Comparison of ENCODE assay signal across 12 mouse cellular contexts in genomic region chr5:77267957-77268624, GRCm38 (mm10). TPM values are rescaled to one million over a fixed set of nuclear protein-coding genes. Genes with fewer than 3 reads are reported as not detected.
DNase-seq lines count a peak whose midpoint lies in the region; ATAC-seq and TF ChIP-seq lines count a peak whose summit lies in the region.
"Had no signal": no experiment of that assay in that cellular context is flagged by ENCODE, and none has a peak within 500 bp of the region (broad histone marks: within the 10 kb centered on the region; RNA-seq: fewer than 3 reads in every experiment).

No protein-coding gene starts in this region.

- WGBS in heart, embryonic 14.5 days = 94% methylated on average over 30 of the region's 30 CpGs
- 92% methylated on average over 30 of the region's 30 CpGs for WGBS in forebrain, embryonic 14.5 days

- peak overlapping the region; percentile 59; the same call in 1 of the 2 replicates for H3K4me2 ChIP-seq in heart, embryonic 14.5 days (ENCODE audit: low read length)
- peak overlapping the region; percentile 81; the same call in 1 of the 2 replicates for H3K4me2 ChIP-seq in forebrain, embryonic 14.5 days (ENCODE audit: low read length)

- H3K4me1 ChIP-seq in heart, embryonic 14.5 days (ENCODE audit: control insufficient read depth in 2 of 2, insufficient read depth in 2 of 2, low read length in 2 of 2) = peaks cover 7 to 10% of the 10 kb centered on the region in 2 experiments; a peak in 3 of 4 replicates
- peaks cover 46% of the 10 kb centered on the region for H3K4me1 ChIP-seq in megakaryocyte, embryonic 14.5 days
- peaks cover 5 to 12% of the 10 kb centered on the region in 2 experiments; a peak in 1 of 4 replicates for H3K4me1 ChIP-seq in ES-E14 (ENCODE audit: control insufficient read depth in 2 of 2, insufficient read depth in 2 of 2, low read length in 2 of 2, poor library complexity in 1 of 2)
- no peaks in the 10 kb centered on the region; the same call in 1 of the 2 replicates for H3K4me1 ChIP-seq in forebrain, embryonic 14.5 days (ENCODE audit: control insufficient read depth, insufficient read depth, low read length)

- no peak for ATAC-seq in heart, embryonic 14.5 days (ENCODE audit: insufficient number of reproducible peaks, insufficient read depth, low FRiP score, low read depth)
- no peak for ATAC-seq in megakaryocyte, adult 5-6 weeks (ENCODE audit: poor library complexity, severe bottlenecking)
- no peak for ATAC-seq in forebrain, embryonic 14.5 days

- in situ Hi-C loops in ES-E14 (cut with MboI; ENCODE audit: low sequenced_read_pairs in 2 of 2, unreplicated experiment in 2 of 2) = no loop called here

- H3K9ac ChIP-seq in heart, embryonic 14.5 days (ENCODE audit: low read length) = no peak overlapping the region
- H3K9ac ChIP-seq in ES-E14 (ENCODE audit: insufficient read depth, low read depth, low read length, poor library complexity, severe bottlenecking) = peak overlapping the region; percentile 84
- no peak overlapping the region for H3K9ac ChIP-seq in forebrain, embryonic 14.5 days (ENCODE audit: low read length)

- no peak overlapping the region for H3K27ac ChIP-seq in heart, embryonic 14.5 days (replicated peaks in 1 of 2; ENCODE audit: control insufficient read depth in 1 of 2, insufficient read depth in 1 of 2, low read depth in 2 of 2, low read length in 2 of 2)
- peak overlapping the region; percentile 41; the same call in 1 of the 2 replicates for H3K27ac ChIP-seq in ES-E14 (ENCODE audit: insufficient read depth, low read depth, low read length, poor library complexity, severe bottlenecking)
- H3K27ac ChIP-seq in forebrain, embryonic 14.5 days (ENCODE audit: low read depth, low read length) = no peak overlapping the region

- peaks cover 50% of the 10 kb centered on the region for H3K36me3 ChIP-seq in heart, embryonic 14.5 days (ENCODE audit: control insufficient read depth, insufficient read depth, low read length)
- H3K36me3 ChIP-seq in megakaryocyte, embryonic 14.5 days (replicated peaks; ENCODE audit: low read length) = peaks cover 48% of the 10 kb centered on the region
- peaks cover 35% of the 10 kb centered on the region for H3K36me3 ChIP-seq in ES-E14 (ENCODE audit: control insufficient read depth, insufficient read depth, low read length, poor library complexity, severe bottlenecking)
- H3K36me3 ChIP-seq in forebrain, embryonic 14.5 days (ENCODE audit: control insufficient read depth, insufficient read depth, low read length) = peaks cover 27% of the 10 kb centered on the region; the same call in 1 of the 2 replicates

- no peaks in the 10 kb centered on the region for H3K27me3 ChIP-seq in heart, embryonic 14.5 days (ENCODE audit: control insufficient read depth, insufficient read depth, low read length)
- no peaks in the 10 kb centered on the region for H3K27me3 ChIP-seq in megakaryocyte, embryonic 14.5 days (replicated peaks)
- H3K27me3 ChIP-seq in forebrain, embryonic 14.5 days (replicated peaks; ENCODE audit: control insufficient read depth, insufficient read depth, low read length) = no peaks in the 10 kb centered on the region

- no peak overlapping the region for H3K4me3 ChIP-seq in heart, embryonic 14.5 days (ENCODE audit: control insufficient read depth in 1 of 2, insufficient read depth in 1 of 2, low read depth in 1 of 2, low read length in 2 of 2)
- H3K4me3 ChIP-seq in megakaryocyte, embryonic 14.5 days (replicated peaks) = peak overlapping the region; percentile 80
- H3K4me3 ChIP-seq in ES-E14 (ENCODE audit: insufficient read depth in 1 of 2, low read depth in 1 of 2, low read length in 2 of 2, poor library complexity in 1 of 2, severe bottlenecking in 1 of 2) = peak overlapping the region; percentile 97 to 99
- H3K4me3 ChIP-seq in forebrain, embryonic 14.5 days (ENCODE audit: low read depth, low read length) = no peak overlapping the region

- no peak for DNase-seq in heart, postnatal 4 days
- no peak for DNase-seq in ES-E14 (ENCODE audit: low read depth, low spot score)
- DNase-seq in forebrain, embryonic 14.5 days (ENCODE audit: low spot score) = no peak
- DNase-seq in gastrocnemius, postnatal 10 days = no peak
- no peak for DNase-seq in layer of hippocampus, postnatal 36 days
- DNase-seq: cerebellum, adult 18-20 months; kidney, postnatal 25 days had no signal

- H3K9me3 ChIP-seq in heart, embryonic 14.5 days (ENCODE audit: control insufficient read depth, low read length) = no peaks in the 10 kb centered on the region
- H3K9me3 ChIP-seq in megakaryocyte, embryonic 14.5 days = no peaks in the 10 kb centered on the region
- no peaks in the 10 kb centered on the region for H3K9me3 ChIP-seq in ES-E14 (ENCODE audit: control insufficient read depth, insufficient read depth, low read depth, low read length)
- no peaks in the 10 kb centered on the region for H3K9me3 ChIP-seq in forebrain, embryonic 14.5 days (replicated peaks; ENCODE audit: control insufficient read depth, low read length)

TF ChIP-seq in ES-E14, 5 proteins besides CTCF, POLR2A, EP300 and RAD21:
- TF ChIP-seq MAFK (IDR thresholded peaks at IDR 0.05; ENCODE audit: insufficient read depth, low read depth, low read length) (no peak), HCFC1 (IDR thresholded peaks at IDR 0.05; ENCODE audit: borderline replicate concordance, insufficient read depth, low read length) (0 out of 2 replicates have a peak, but pooled peaks have one; percentile 34), ZNF384 (IDR thresholded peaks at IDR 0.05; ENCODE audit: low read depth, low read length) (no peak)

RNA-seq across cellular contexts. Expression of gene Rest, which starts 2.8 kb away (rescaled TPM):
- 26.1 and 26.7 TPM in 2 replicates for polyA plus RNA-seq in heart, embryonic 14.5 days (2014; fragmentation: Nextera tagmentation; extraction: Ambion mirVana)
- total RNA-seq in heart, postnatal 4 days (2021) = 10 to 100 TPM; 33.2 to 34.3 TPM
- polyA plus RNA-seq in megakaryocyte, embryonic 14.5 days (2012; ENCODE audit: insufficient read depth, low replicate concordance) = 3.7 and 6.7 TPM in 2 replicates
- 19.9 and 21.1 TPM in 2 replicates for total RNA-seq in megakaryocyte, adult 5-6 weeks (2015)
- total RNA-seq in megakaryocyte, adult 5-6 weeks (2017) = 31.5 and 37.9 TPM in 2 replicates
- total RNA-seq in ES-E14 (2012; rRNA removed) = 108 and 120 TPM in 2 replicates
- 7.4 and 7.5 TPM in 2 replicates for polyA plus RNA-seq in forebrain, embryonic 14.5 days (2014; fragmentation: Nextera tagmentation; extraction: Ambion mirVana)
- total RNA-seq in gastrocnemius, postnatal 10 days (2021) = 10 to 100 TPM; 14.4 to 17.1 TPM
- total RNA-seq in layer of hippocampus, postnatal 36 days (2021) = 1 to 10 TPM; 4.1 to 4.4 TPM

RNA-seq across cellular contexts. Expression of gene Noa1, which starts 41.8 kb away (rescaled TPM):
- polyA plus RNA-seq in heart, embryonic 14.5 days (2014; fragmentation: Nextera tagmentation; extraction: Ambion mirVana) = 17.0 and 17.3 TPM in 2 replicates
- 10 to 100 TPM; 14.3 to 14.7 TPM for total RNA-seq in heart, postnatal 4 days (2021)
- 14.4 and 14.9 TPM in 2 replicates for polyA plus RNA-seq in megakaryocyte, embryonic 14.5 days (2012; ENCODE audit: insufficient read depth, low replicate concordance)
- 18.0 and 24.7 TPM in 2 replicates for total RNA-seq in megakaryocyte, adult 5-6 weeks (2015)
- 10.2 and 15.8 TPM in 2 replicates for total RNA-seq in megakaryocyte, adult 5-6 weeks (2017)
- 19.6 and 30.8 TPM in 2 replicates for total RNA-seq in ES-E14 (2012; rRNA removed)
- 30.2 and 35.7 TPM in 2 replicates for polyA plus RNA-seq in forebrain, embryonic 14.5 days (2014; fragmentation: Nextera tagmentation; extraction: Ambion mirVana)
- 10 to 100 TPM; 13.7 to 14.9 TPM for total RNA-seq in gastrocnemius, postnatal 10 days (2021)
- 10 to 100 TPM; 23.2 to 26.5 TPM for total RNA-seq in layer of hippocampus, postnatal 36 days (2021)

RNA-seq across cellular contexts. Expression of gene Polr2b, which starts 41.9 kb away (rescaled TPM):
- polyA plus RNA-seq in heart, embryonic 14.5 days (2014; fragmentation: Nextera tagmentation; extraction: Ambion mirVana) = 40.0 and 40.3 TPM in 2 replicates
- 10 to 100 TPM; 35.3 to 37.2 TPM for total RNA-seq in heart, postnatal 4 days (2021)
- polyA plus RNA-seq in megakaryocyte, embryonic 14.5 days (2012; ENCODE audit: insufficient read depth, low replicate concordance) = 0.39 and 1.0 TPM in 2 replicates
- total RNA-seq in megakaryocyte, adult 5-6 weeks (2015) = 60.9 and 79.2 TPM in 2 replicates
- total RNA-seq in megakaryocyte, adult 5-6 weeks (2017) = 100 and 101 TPM in 2 replicates
- total RNA-seq in ES-E14 (2012; rRNA removed) = 151 and 184 TPM in 2 replicates
- polyA plus RNA-seq in forebrain, embryonic 14.5 days (2014; fragmentation: Nextera tagmentation; extraction: Ambion mirVana) = 86.8 and 90.9 TPM in 2 replicates
- 10 to 100 TPM; 26.1 to 27.7 TPM for total RNA-seq in gastrocnemius, postnatal 10 days (2021)
- total RNA-seq in layer of hippocampus, postnatal 36 days (2021) = 10 to 100 TPM; 48.8 to 50.4 TPM

RNA-seq across cellular contexts. Expression of gene Spink2, which starts 56.8 kb away (rescaled TPM):
- 4.7 and 5.3 TPM in 2 replicates for polyA plus RNA-seq in heart, embryonic 14.5 days (2014; fragmentation: Nextera tagmentation; extraction: Ambion mirVana)
- under 1 TPM; 0.48 to 0.74 TPM for total RNA-seq in heart, postnatal 4 days (2021)
- polyA plus RNA-seq in megakaryocyte, embryonic 14.5 days (2012; ENCODE audit: insufficient read depth, low replicate concordance) = not detected in 2 replicates
- total RNA-seq in megakaryocyte, adult 5-6 weeks (2015) = 2.2 and 4.9 TPM in 2 replicates
- 3.3 and 5.4 TPM in 2 replicates for total RNA-seq in megakaryocyte, adult 5-6 weeks (2017)
- total RNA-seq in ES-E14 (2012; rRNA removed) = 0.48 and 0.98 TPM in 2 replicates
- polyA plus RNA-seq in forebrain, embryonic 14.5 days (2014; fragmentation: Nextera tagmentation; extraction: Ambion mirVana) = 0.75 and 0.99 TPM in 2 replicates
- total RNA-seq in gastrocnemius, postnatal 10 days (2021) = under 1 TPM; 0.81 to 0.96 TPM
- total RNA-seq in layer of hippocampus, postnatal 36 days (2021) = not detected
- total RNA-seq: hematopoietic stem cell, adult 5-6 weeks had no signal
- polyA plus RNA-seq: small intestine, adult 2 months had no signal

Comparison
In these comparisons a context has a peak if more than half of its experiments do, and no peak if none do; other contexts are left out.
1. H3K4me3 ChIP-seq: peak in megakaryocyte, embryonic 14.5 days (single experiment) and ES-E14 (2 of 2); none in heart, embryonic 14.5 days (0 of 2) and forebrain, embryonic 14.5 days (single experiment).